Mouse (Mus musculus) forebrain, embryonic 12.5 days (tissue): Measurements from ENCODE around the gene St6galnac3. TPM values are rescaled to one million over a fixed set of nuclear protein-coding genes. Genes with fewer than 3 reads are reported as not detected.

Source experiments
- ATAC-seq: fragments of 200-750 bp; cut with Nextera tagmentation; 2 replicates; pipeline ENCODE4 v1.8.0; 2017; ENCODE audit warnings: moderate TSS enrichment; ENCODE audit not compliant: low FRiP score
- H3K27ac ChIP-seq: fragments of 300-500 bp; sonication (generic); 2 replicates; pipeline ENCODE4 v1.5.1; 2016; ENCODE audit warnings: mild to moderate bottlenecking
- H3K27me3 ChIP-seq: fragments of 300-500 bp; sonication (generic); 2 replicates; pipeline ENCODE4 v1.6.1; 2016; ENCODE audit warnings: mild to moderate bottlenecking
- H3K36me3 ChIP-seq: fragments of 300-500 bp; sonication (generic); replicated peaks from 2 replicates; pipeline ENCODE4 v1.6.1; 2016; ENCODE audit warnings: mild to moderate bottlenecking
- H3K4me1 ChIP-seq: fragments of 300-500 bp; sonication (generic); 2 replicates; pipeline ENCODE4 v1.6.1; 2016
- H3K4me2 ChIP-seq: fragments of 300-500 bp; sonication (generic); 2 replicates; pipeline ENCODE4 v1.6.1; 2016; ENCODE audit warnings: mild to moderate bottlenecking, moderate library complexity
- H3K4me3 ChIP-seq: fragments of 300-500 bp; sonication (generic); replicated peaks from 2 replicates; pipeline ENCODE4 v1.5.1; 2016; ENCODE audit warnings: mild to moderate bottlenecking
- H3K9ac ChIP-seq: fragments of 300-500 bp; sonication (generic); 2 replicates; pipeline ENCODE4 v1.6.1; 2016; ENCODE audit warnings: mild to moderate bottlenecking
- H3K9me3 ChIP-seq: fragments of 300-500 bp; sonication (generic); 2 replicates; pipeline ENCODE4 v1.6.1; 2016
- WGBS: fragments of 180-500 bp; shearing (Covaris S2); methylation state at CpG from one replicate; pipeline ENCODE4 v1.1.7; 2016; 5-methylcytosine and 5-hydroxymethylcytosine counted together
- polyA plus RNA-seq: library from polyadenylated mRNA; unstranded; fragments of >200 nt; fragmentation: Nextera tagmentation; extraction: Ambion mirVana; gene quantifications from 2 replicates; pipeline ENCODE4 v1.2.1, GENCODE M21; 2016

The St6galnac3 gene
- polyA plus RNA-seq, 1 experiment from 2014 or later = 26.9 TPM

GRCm38 (mm10) chr3:153323446-153323845 is 401.5 kb downstream of the St6galnac3 start:
- Histone ChIP-seq H3K4me3 (no peak overlapping the region), H3K9me3 (no peaks in the 10 kb centered on the region), H3K27ac (no peak overlapping the region), H3K27me3 (0 out of 2 replicates have a peak, but pooled peaks cover 5% of the 10 kb centered on the region), H3K9ac (no peak overlapping the region), H3K4me2 (no peak overlapping the region), H3K36me3 (no peaks in the 10 kb centered on the region), H3K4me1 (no peaks in the 10 kb centered on the region; the same call in 1 of the 2 replicates)
- ATAC-seq = no peak
- 88% methylated on average over 8 of the region's 8 CpGs for WGBS

GRCm38 (mm10) chr3:153313583-153313982 is 411.4 kb downstream of the St6galnac3 start:
- Histone ChIP-seq H3K4me3 (no peak overlapping the region), H3K9ac (no peak overlapping the region), H3K9me3 (no peaks in the 10 kb centered on the region), H3K4me1 (no peaks in the 10 kb centered on the region), H3K27me3 (no peaks in the 10 kb centered on the region), H3K36me3 (no peaks in the 10 kb centered on the region), H3K4me2 (no peak overlapping the region), H3K27ac (no peak overlapping the region)
- WGBS = 75% methylated on average over 9 of the region's 9 CpGs
- no peak for ATAC-seq

GRCm38 (mm10) chr3:153313167-153313566 is 411.8 kb downstream of the St6galnac3 start:
- Histone ChIP-seq H3K9me3 (no peaks in the 10 kb centered on the region), H3K27ac (no peak overlapping the region), H3K27me3 (no peaks in the 10 kb centered on the region), H3K4me3 (no peak overlapping the region), H3K4me2 (no peak overlapping the region), H3K9ac (no peak overlapping the region), H3K4me1 (no peaks in the 10 kb centered on the region), H3K36me3 (no peaks in the 10 kb centered on the region)
- WGBS = 94% methylated on average over 9 of the region's 9 CpGs
- no peak for ATAC-seq

- H3K4me3 ChIP-seq = no peak overlapping the region
- H3K27me3 ChIP-seq = no peaks in the 10 kb centered on the region
- H3K36me3 ChIP-seq = no peaks in the 10 kb centered on the region
- no peak overlapping the region for H3K4me2 ChIP-seq
- no peak overlapping the region for H3K27ac ChIP-seq
- H3K9me3 ChIP-seq = no peaks in the 10 kb centered on the region
- H3K4me1 ChIP-seq = no peaks in the 10 kb centered on the region
- ATAC-seq = no peak
- no peak overlapping the region for H3K9ac ChIP-seq
- WGBS = 87% methylated on average over 3 of the region's 3 CpGs
Measured at GRCm38 (mm10) chr3:153312006-153312405, 413.0 kb downstream of the St6galnac3 start.

- ATAC-seq = no peak
- Histone ChIP-seq H3K27me3 (no peaks in the 10 kb centered on the region), H3K36me3 (no peaks in the 10 kb centered on the region), H3K4me1 (no peaks in the 10 kb centered on the region), H3K9me3 (no peaks in the 10 kb centered on the region), H3K4me3 (no peak overlapping the region), H3K27ac (no peak overlapping the region), H3K9ac (no peak overlapping the region), H3K4me2 (no peak overlapping the region)
- 84% methylated on average over 4 of the region's 4 CpGs for WGBS
Measured at GRCm38 (mm10) chr3:153308379-153308778, 416.6 kb downstream of the St6galnac3 start.

GRCm38 (mm10) chr3:153305153-153305552 is 419.8 kb downstream of the St6galnac3 start:
- H3K36me3 ChIP-seq = no peaks in the 10 kb centered on the region
- WGBS = 77% methylated on average over 3 of the region's 3 CpGs
- ATAC-seq = no peak

GRCm38 (mm10) chr3:153302376-153302775 is 422.6 kb downstream of the St6galnac3 start:
- H3K27ac ChIP-seq = no peak overlapping the region
- H3K4me2 ChIP-seq = no peak overlapping the region
- no peaks in the 10 kb centered on the region for H3K36me3 ChIP-seq
- no peaks in the 10 kb centered on the region for H3K4me1 ChIP-seq
- no peak overlapping the region for H3K4me3 ChIP-seq
- no peaks in the 10 kb centered on the region for H3K27me3 ChIP-seq
- H3K9me3 ChIP-seq = no peaks in the 10 kb centered on the region
- no peak overlapping the region for H3K9ac ChIP-seq
- WGBS = 90% methylated on average over 7 of the region's 7 CpGs
- no peak for ATAC-seq

More at GRCm38 (mm10) chr3:153305153-153305552, 419.8 kb downstream of the St6galnac3 start:
- Histone ChIP-seq H3K4me1 (no peaks in the 10 kb centered on the region), H3K9ac (no peak overlapping the region), H3K9me3 (no peaks in the 10 kb centered on the region), H3K27me3 (no peaks in the 10 kb centered on the region), H3K4me2 (no peak overlapping the region), H3K4me3 (no peak overlapping the region), H3K27ac (no peak overlapping the region)

- H3K27me3 ChIP-seq = no peaks in the 10 kb centered on the region
- ATAC-seq = peak; percentile 90; the same call in 1 of the 2 replicates
- peak overlapping the region; percentile 18; the same call in 1 of the 2 replicates for H3K4me2 ChIP-seq
- 48% methylated on average over 22 of the region's 22 CpGs for WGBS
- H3K9me3 ChIP-seq = no peaks in the 10 kb centered on the region
- no peak overlapping the region for H3K4me3 ChIP-seq
- no peak overlapping the region for H3K9ac ChIP-seq
- H3K4me1 ChIP-seq = no peaks in the 10 kb centered on the region; the same call in 1 of the 2 replicates
- H3K27ac ChIP-seq = 0 out of 2 replicates have a peak overlapping the region, but pooled peaks have one; percentile 15
- no peaks in the 10 kb centered on the region for H3K36me3 ChIP-seq
Measured at GRCm38 (mm10) chr3:153296375-153297068, 428.5 kb downstream of the St6galnac3 start.

- H3K4me3 ChIP-seq = no peak overlapping the region
- H3K9ac ChIP-seq = no peak overlapping the region
- WGBS = 95% methylated on average over 5 of the region's 5 CpGs
- H3K4me1 ChIP-seq = no peaks in the 10 kb centered on the region; the same call in 1 of the 2 replicates
- H3K27me3 ChIP-seq = no peaks in the 10 kb centered on the region
- no peak overlapping the region for H3K27ac ChIP-seq
- ATAC-seq = no peak
- no peaks in the 10 kb centered on the region for H3K36me3 ChIP-seq
- H3K9me3 ChIP-seq = no peaks in the 10 kb centered on the region
- no peak overlapping the region for H3K4me2 ChIP-seq
Measured at GRCm38 (mm10) chr3:153292853-153293252, 432.1 kb downstream of the St6galnac3 start.

GRCm38 (mm10) chr3:153292363-153292762 is 432.6 kb downstream of the St6galnac3 start:
- H3K9me3 ChIP-seq = 0 out of 2 replicates have a peak, but pooled peaks cover 2% of the 10 kb centered on the region
- H3K36me3 ChIP-seq = no peaks in the 10 kb centered on the region
- H3K27ac ChIP-seq = no peak overlapping the region
- H3K4me2 ChIP-seq = no peak overlapping the region
- WGBS = 77% methylated on average over 9 of the region's 9 CpGs
- no peak for ATAC-seq
- no peaks in the 10 kb centered on the region; the same call in 1 of the 2 replicates for H3K4me1 ChIP-seq
- H3K9ac ChIP-seq = no peak overlapping the region
- H3K27me3 ChIP-seq = no peaks in the 10 kb centered on the region
- H3K4me3 ChIP-seq = no peak overlapping the region

GRCm38 (mm10) chr3:153291406-153292045 is 433.4 kb downstream of the St6galnac3 start:
- Histone ChIP-seq H3K27ac (no peak overlapping the region), H3K4me1 (no peaks in the 10 kb centered on the region; the same call in 1 of the 2 replicates), H3K9me3 (0 out of 2 replicates have a peak, but pooled peaks cover 2% of the 10 kb centered on the region), H3K4me2 (no peak overlapping the region), H3K4me3 (no peak overlapping the region), H3K36me3 (no peaks in the 10 kb centered on the region), H3K9ac (no peak overlapping the region), H3K27me3 (no peaks in the 10 kb centered on the region)
- no peak for ATAC-seq
- 89% methylated on average over 6 of the region's 6 CpGs for WGBS

GRCm38 (mm10) chr3:153289971-153290370 is 435.0 kb downstream of the St6galnac3 start:
- Histone ChIP-seq H3K9ac (no peak overlapping the region), H3K4me3 (no peak overlapping the region), H3K4me2 (no peak overlapping the region), H3K27me3 (no peaks in the 10 kb centered on the region), H3K9me3 (0 out of 2 replicates have a peak, but pooled peaks cover 2% of the 10 kb centered on the region), H3K4me1 (0 out of 2 replicates have a peak, but pooled peaks cover 5% of the 10 kb centered on the region), H3K27ac (no peak overlapping the region), H3K36me3 (no peaks in the 10 kb centered on the region)
- WGBS = 97% methylated on average over 4 of the region's 4 CpGs
- no peak for ATAC-seq
